Mouse (Mus musculus) bone marrow, adult 2 months (tissue): ENCODE measurements around the gene Megf11.

ENCODE experiments used
- CTCF ChIP-seq: fragments of 200-500 bp; IDR thresholded peaks from 2 replicates; pipeline ENCODE4 v1.5.1; 2011; ENCODE audit warnings: low read length, control low read depth; ENCODE audit not compliant: control insufficient read depth, insufficient read depth
- POLR2A ChIP-seq: fragments of 200-500 bp; IDR thresholded peaks from 2 replicates; pipeline ENCODE4 v1.6.1; 2011; ENCODE audit warnings: low read depth, mild to moderate bottlenecking, control low read depth, low read length, borderline replicate concordance; ENCODE audit not compliant: control insufficient read depth

DNA sequence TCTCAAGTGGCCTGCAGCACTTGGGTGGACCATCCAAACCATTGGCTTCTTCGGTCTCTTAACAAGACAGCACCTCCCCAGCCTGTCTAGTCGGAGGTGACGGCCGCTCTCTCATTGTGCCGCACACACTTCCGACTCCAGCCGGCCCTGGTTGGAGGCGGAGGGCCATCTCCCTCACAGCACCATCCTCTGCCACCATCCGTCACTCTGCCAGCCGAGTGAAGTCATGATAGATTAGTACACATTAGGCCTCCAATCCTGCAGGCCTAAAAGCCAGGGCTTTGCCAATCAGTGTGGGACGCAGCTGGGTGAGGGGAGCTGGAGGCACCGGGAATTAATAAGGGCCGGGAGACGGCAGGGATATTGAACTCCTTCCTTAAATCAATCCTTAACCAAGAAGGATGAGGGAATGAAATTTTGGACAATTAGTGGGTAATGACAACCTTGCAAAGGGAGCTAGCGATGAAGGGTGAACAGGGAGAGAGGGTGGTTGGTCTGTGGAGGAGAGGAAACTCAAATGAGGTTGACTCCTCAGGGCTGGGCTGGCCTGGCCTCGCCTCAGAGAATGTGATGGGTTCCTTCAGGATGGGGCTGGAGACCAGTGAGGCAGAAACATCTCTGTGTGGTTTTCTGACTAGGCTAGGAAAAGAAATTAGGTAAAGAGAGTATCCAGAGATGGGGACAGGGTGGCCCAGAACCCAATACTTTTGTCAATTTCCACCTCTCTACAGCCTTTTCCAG lies 76.3 kb downstream of the Megf11 start:
- TF ChIP-seq POLR2A (no peak), CTCF (no peak)
